Mouse (Mus musculus): ENCODE measurements at regions not wholly inside any gene's neighbourhood (a gene's known extent, or its start where the extent isn't known, plus 50 kb on each side); places are given as distances from the start of the nearest gene placed in this dataset.

- Histone ChIP-seq H3K27me3 (ENCODE audit: insufficient read depth, low read length) (no peaks in the 10 kb centered on the region), H3K4me1 (ENCODE audit: insufficient read depth, low read length) (peaks cover 8% of the 10 kb centered on the region), H3K9me3 (ENCODE audit: low read length) (no peaks in the 10 kb centered on the region), H3K9ac (replicated peaks; ENCODE audit: low read length) (0 out of 2 replicates have a peak overlapping the region, but pooled peaks have one; percentile 18), H3K4me2 (ENCODE audit: low read depth, low read length) (peak overlapping the region; percentile 45), H3K36me3 (ENCODE audit: insufficient read depth, low read length) (no peaks in the 10 kb centered on the region), H3K27ac (no peak overlapping the region), H3K4me3 (ENCODE audit: low read length) (0 out of 2 replicates have a peak overlapping the region, but pooled peaks have one; percentile 7)
- peak; percentile 93 for DNase-seq (ENCODE audit: low spot score)
- peak; percentile 87 for ATAC-seq
- WGBS, result 21% methylated on average over 13 of the region's 13 CpGs
- peak; percentile 99 for TF ChIP-seq CTCF (IDR thresholded peaks at IDR 0.05; ENCODE audit: low read depth)
Observed at GRCm38 (mm10) chr12:12176331-12177263, 85.3 kb upstream of the Fam49a start.

GRCm38 (mm10) chr12:12177264-12178043, 84.5 kb upstream of the Fam49a start:
- Histone ChIP-seq H3K9me3 (ENCODE audit: low read length) (no peaks in the 10 kb centered on the region), H3K4me1 (ENCODE audit: insufficient read depth, low read length) (peaks cover 8% of the 10 kb centered on the region), H3K27me3 (ENCODE audit: insufficient read depth, low read length) (no peaks in the 10 kb centered on the region), H3K4me2 (ENCODE audit: low read depth, low read length) (no peak overlapping the region), H3K27ac (no peak overlapping the region), H3K36me3 (ENCODE audit: insufficient read depth, low read length) (no peaks in the 10 kb centered on the region), H3K9ac (replicated peaks; ENCODE audit: low read length) (no peak overlapping the region), H3K4me3 (ENCODE audit: low read length) (no peak overlapping the region)
- 84% methylated on average over 6 of the region's 6 CpGs for WGBS
- ATAC-seq, result no peak
- no peak for TF ChIP-seq CTCF (IDR thresholded peaks at IDR 0.05; ENCODE audit: low read depth)
- no peak for DNase-seq (ENCODE audit: low spot score)

GRCm38 (mm10) chr12:12178391-12178790, 83.5 kb upstream of the Fam49a start:
- 53% methylated on average over 2 of the region's 2 CpGs for WGBS
- DNase-seq (ENCODE audit: low spot score) (no peak), ATAC-seq (no peak)
- Histone ChIP-seq H3K27me3 (ENCODE audit: insufficient read depth, low read length) (no peaks in the 10 kb centered on the region), H3K36me3 (ENCODE audit: insufficient read depth, low read length) (no peaks in the 10 kb centered on the region), H3K9ac (replicated peaks; ENCODE audit: low read length) (no peak overlapping the region), H3K27ac (no peak overlapping the region), H3K4me1 (ENCODE audit: insufficient read depth, low read length) (peaks cover 8% of the 10 kb centered on the region), H3K9me3 (ENCODE audit: low read length) (no peaks in the 10 kb centered on the region), H3K4me3 (ENCODE audit: low read length) (no peak overlapping the region), H3K4me2 (ENCODE audit: low read depth, low read length) (no peak overlapping the region)
- TF ChIP-seq CTCF (IDR thresholded peaks at IDR 0.05; ENCODE audit: low read depth), result no peak

- no peak; the same call in 1 of the 2 replicates for TF ChIP-seq CTCF (IDR thresholded peaks at IDR 0.05; ENCODE audit: low read depth)
Observed at GRCm38 (mm10) chr12:12179292-12179865, 82.6 kb upstream of the Fam49a start.

GRCm38 (mm10) chr12:12180986-12181385, 81.0 kb upstream of the Fam49a start:
- Histone ChIP-seq H3K9me3 (ENCODE audit: low read length) (no peaks in the 10 kb centered on the region), H3K4me3 (ENCODE audit: low read length) (no peak overlapping the region), H3K27ac (no peak overlapping the region), H3K4me2 (ENCODE audit: low read depth, low read length) (no peak overlapping the region), H3K27me3 (ENCODE audit: insufficient read depth, low read length) (no peaks in the 10 kb centered on the region), H3K4me1 (ENCODE audit: insufficient read depth, low read length) (peaks cover 8% of the 10 kb centered on the region), H3K9ac (replicated peaks; ENCODE audit: low read length) (no peak overlapping the region), H3K36me3 (ENCODE audit: insufficient read depth, low read length) (no peaks in the 10 kb centered on the region)
- no peak for DNase-seq (ENCODE audit: low spot score)
- no peak for ATAC-seq
- 89% methylated on average over 1 of the region's 1 CpGs for WGBS
- no peak for TF ChIP-seq CTCF (IDR thresholded peaks at IDR 0.05; ENCODE audit: low read depth)

More at GRCm38 (mm10) chr12:12179292-12179865, 82.6 kb upstream of the Fam49a start:
- no peak overlapping the region for H3K4me3 ChIP-seq (ENCODE audit: low read length)
- no peaks in the 10 kb centered on the region for H3K36me3 ChIP-seq (ENCODE audit: insufficient read depth, low read length)
- no peak overlapping the region for H3K4me2 ChIP-seq (ENCODE audit: low read depth, low read length)
- H3K9ac ChIP-seq (replicated peaks; ENCODE audit: low read length), result no peak overlapping the region
- H3K4me1 ChIP-seq (ENCODE audit: insufficient read depth, low read length), result peaks cover 8% of the 10 kb centered on the region
- H3K27me3 ChIP-seq (ENCODE audit: insufficient read depth, low read length), result no peaks in the 10 kb centered on the region
- H3K27ac ChIP-seq, result no peak overlapping the region
- WGBS, result 40% methylated on average over 10 of the region's 10 CpGs
- H3K9me3 ChIP-seq (ENCODE audit: low read length), result no peaks in the 10 kb centered on the region
- DNase-seq (ENCODE audit: low spot score), result peak; percentile 61
- peak; percentile 69 for ATAC-seq

- H3K9me3 ChIP-seq (ENCODE audit: low read length), result no peaks in the 10 kb centered on the region
- no peak overlapping the region for H3K27ac ChIP-seq
- WGBS, result 82% methylated on average over 4 of the region's 4 CpGs
- no peak for ATAC-seq
- H3K4me2 ChIP-seq (ENCODE audit: low read depth, low read length), result no peak overlapping the region
- H3K27me3 ChIP-seq (ENCODE audit: insufficient read depth, low read length), result no peaks in the 10 kb centered on the region
- H3K4me1 ChIP-seq (ENCODE audit: insufficient read depth, low read length), result peaks cover 4% of the 10 kb centered on the region
- TF ChIP-seq CTCF (IDR thresholded peaks at IDR 0.05; ENCODE audit: low read depth), result no peak
- DNase-seq (ENCODE audit: low spot score), result no peak
- H3K36me3 ChIP-seq (ENCODE audit: insufficient read depth, low read length), result no peaks in the 10 kb centered on the region
- no peak overlapping the region for H3K9ac ChIP-seq (replicated peaks; ENCODE audit: low read length)
- H3K4me3 ChIP-seq (ENCODE audit: low read length), result no peak overlapping the region
Observed at GRCm38 (mm10) chr12:12181686-12182085, 80.3 kb upstream of the Fam49a start.

Data from hindbrain, postnatal 0 days (tissue).